Mouse (Mus musculus) embryo, embryonic 10 days (tissue): ENCODE measurements around the gene Grin2a.

Source experiments
- DNase-seq: peaks from one replicate; pipeline ENCODE4 v3.0.0-alpha.2; 2015; ENCODE audit warnings: low spot score

Grin2a gene

GRCm38 (mm10) chr16:9865039-9865438 lies 130.3 kb downstream of the Grin2a start:
- DNase-seq: no peak

- no peak for DNase-seq
Observed at GRCm38 (mm10) chr16:9857758-9858157, 137.6 kb downstream of the Grin2a start.

GRCm38 (mm10) chr16:9851265-9851988 lies 143.9 kb downstream of the Grin2a start:
- no peak for DNase-seq

GRCm38 (mm10) chr16:9841496-9841895 lies 153.9 kb downstream of the Grin2a start:
- DNase-seq: no peak

GRCm38 (mm10) chr16:9836542-9836941 lies 158.8 kb downstream of the Grin2a start:
- DNase-seq: peak; percentile 76

GRCm38 (mm10) chr16:9834236-9834635 lies 161.1 kb downstream of the Grin2a start:
- no peak for DNase-seq

- DNase-seq: no peak
Observed at GRCm38 (mm10) chr16:9825110-9825483, 170.3 kb downstream of the Grin2a start.

- no peak for DNase-seq
Observed at GRCm38 (mm10) chr16:9824436-9825109, 170.8 kb downstream of the Grin2a start.

GRCm38 (mm10) chr16:9823686-9824085 lies 171.7 kb downstream of the Grin2a start:
- no peak for DNase-seq

GRCm38 (mm10) chr16:9819508-9819907 lies 175.9 kb downstream of the Grin2a start:
- peak; percentile 6 for DNase-seq

GRCm38 (mm10) chr16:9801338-9801737 lies 194.0 kb downstream of the Grin2a start:
- DNase-seq: no peak

GRCm38 (mm10) chr16:9800221-9800620 lies 195.1 kb downstream of the Grin2a start:
- DNase-seq: no peak

GRCm38 (mm10) chr16:9792976-9793375 lies 202.4 kb downstream of the Grin2a start:
- no peak for DNase-seq

- no peak for DNase-seq
Observed at GRCm38 (mm10) chr16:9786261-9786660, 209.1 kb downstream of the Grin2a start.

- no peak for DNase-seq
Observed at GRCm38 (mm10) chr16:9785821-9786220, 209.5 kb downstream of the Grin2a start.

- DNase-seq: no peak
Observed at GRCm38 (mm10) chr16:9768981-9769380, 226.4 kb downstream of the Grin2a start.

- DNase-seq: no peak
Observed at GRCm38 (mm10) chr16:9768356-9768755, 227.0 kb downstream of the Grin2a start.

- DNase-seq: no peak
Observed at GRCm38 (mm10) chr16:9767946-9768345, 227.4 kb downstream of the Grin2a start.

GRCm38 (mm10) chr16:9764086-9764485 lies 231.3 kb downstream of the Grin2a start:
- DNase-seq: no peak

- no peak for DNase-seq
Observed at GRCm38 (mm10) chr16:9760347-9760746, 235.0 kb downstream of the Grin2a start.

GRCm38 (mm10) chr16:9756849-9757248 lies 238.5 kb downstream of the Grin2a start:
- no peak for DNase-seq

- no peak for DNase-seq
Observed at GRCm38 (mm10) chr16:9754061-9754460, 241.3 kb downstream of the Grin2a start.

- no peak for DNase-seq
Observed at GRCm38 (mm10) chr16:9753045-9753444, 242.3 kb downstream of the Grin2a start.

- no peak for DNase-seq
Observed at GRCm38 (mm10) chr16:9752600-9752999, 242.8 kb downstream of the Grin2a start.
